Mouse (Mus musculus): ENCODE data around the gene Gm28308. TPM values are rescaled to one million over a fixed set of nuclear protein-coding genes. Genes with fewer than 3 reads are reported as not detected.

The Gm28308 gene
- polyA plus RNA-seq, 1 experiment from 2014 or later: not detected

DNA sequence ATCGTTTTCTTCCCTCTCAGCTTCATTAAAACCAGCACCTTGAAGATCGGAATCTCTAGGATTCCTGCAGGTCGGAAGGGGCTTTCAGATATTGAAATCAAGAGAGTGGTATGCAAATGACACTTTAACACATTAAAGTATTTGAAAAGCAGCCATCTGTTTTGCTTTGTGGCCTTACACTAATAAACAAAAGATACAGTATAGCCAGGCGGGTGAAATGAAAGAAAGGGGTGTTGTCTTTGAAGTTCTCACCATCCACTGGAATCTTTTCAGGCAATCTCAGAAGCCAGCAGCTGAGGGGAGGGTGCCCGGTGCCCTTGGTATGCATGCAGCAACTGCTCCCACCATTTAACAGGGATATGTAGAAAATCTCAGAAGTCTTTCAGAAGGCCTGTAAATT, 59.1 kb downstream of the Gm28308 start:
- Histone ChIP-seq H3K36me3 (no peaks in the 10 kb centered on the region), H3K4me1 (replicated peaks) (peaks cover 6% of the 10 kb centered on the region), H3K27ac (ENCODE audit: poor library complexity, severe bottlenecking) (no peak overlapping the region), H3K4me2 (no peak overlapping the region), H3K27me3 (replicated peaks) (peaks cover 93% of the 10 kb centered on the region), H3K9ac (no peak overlapping the region), H3K4me3 (no peak overlapping the region), H3K9me3 (replicated peaks) (peaks cover 8% of the 10 kb centered on the region)
- ATAC-seq (ENCODE audit: insufficient number of reproducible peaks, low FRiP score): no peak
- WGBS: 22% methylated on average over 5 of the region's 5 CpGs

- H3K4me2 ChIP-seq: no peak overlapping the region
- no peaks in the 10 kb centered on the region for H3K36me3 ChIP-seq
- no peak overlapping the region for H3K9ac ChIP-seq
- H3K9me3 ChIP-seq (replicated peaks): peaks cover 8% of the 10 kb centered on the region
- H3K4me1 ChIP-seq (replicated peaks): no peaks in the 10 kb centered on the region; the same call in 1 of the 2 replicates
- no peak for ATAC-seq (ENCODE audit: insufficient number of reproducible peaks, low FRiP score)
- H3K27ac ChIP-seq (ENCODE audit: poor library complexity, severe bottlenecking): no peak overlapping the region
- WGBS: 5% methylated on average over 6 of the region's 6 CpGs
- no peak overlapping the region for H3K4me3 ChIP-seq
- H3K27me3 ChIP-seq (replicated peaks): peaks cover 86% of the 10 kb centered on the region
Measured at GRCm38 (mm10) chr6:52153270-52153669, 59.9 kb downstream of the Gm28308 start.

- H3K27ac ChIP-seq (ENCODE audit: poor library complexity, severe bottlenecking): no peak overlapping the region
- no peaks in the 10 kb centered on the region for H3K36me3 ChIP-seq
- H3K9ac ChIP-seq: no peak overlapping the region
- WGBS: 12% methylated on average over 16 of the region's 16 CpGs
- no peak overlapping the region for H3K4me3 ChIP-seq
- peaks cover 86% of the 10 kb centered on the region for H3K27me3 ChIP-seq (replicated peaks)
- H3K9me3 ChIP-seq (replicated peaks): peaks cover 8% of the 10 kb centered on the region
- ATAC-seq (ENCODE audit: insufficient number of reproducible peaks, low FRiP score): no peak
- no peaks in the 10 kb centered on the region for H3K4me1 ChIP-seq (replicated peaks)
- H3K4me2 ChIP-seq: no peak overlapping the region
Measured at GRCm38 (mm10) chr6:52152226-52153193, 60.6 kb downstream of the Gm28308 start.

- Histone ChIP-seq H3K27ac (ENCODE audit: poor library complexity, severe bottlenecking) (no peak overlapping the region), H3K9me3 (replicated peaks) (peaks cover 8% of the 10 kb centered on the region), H3K4me1 (replicated peaks) (no peaks in the 10 kb centered on the region), H3K4me2 (no peak overlapping the region), H3K27me3 (replicated peaks) (peaks cover 86% of the 10 kb centered on the region), H3K4me3 (no peak overlapping the region), H3K36me3 (no peaks in the 10 kb centered on the region), H3K9ac (no peak overlapping the region)
- 18% methylated on average over 4 of the region's 4 CpGs for WGBS
- no peak for ATAC-seq (ENCODE audit: insufficient number of reproducible peaks, low FRiP score)
Measured at GRCm38 (mm10) chr6:52151571-52151970, 61.6 kb downstream of the Gm28308 start.

DNA sequence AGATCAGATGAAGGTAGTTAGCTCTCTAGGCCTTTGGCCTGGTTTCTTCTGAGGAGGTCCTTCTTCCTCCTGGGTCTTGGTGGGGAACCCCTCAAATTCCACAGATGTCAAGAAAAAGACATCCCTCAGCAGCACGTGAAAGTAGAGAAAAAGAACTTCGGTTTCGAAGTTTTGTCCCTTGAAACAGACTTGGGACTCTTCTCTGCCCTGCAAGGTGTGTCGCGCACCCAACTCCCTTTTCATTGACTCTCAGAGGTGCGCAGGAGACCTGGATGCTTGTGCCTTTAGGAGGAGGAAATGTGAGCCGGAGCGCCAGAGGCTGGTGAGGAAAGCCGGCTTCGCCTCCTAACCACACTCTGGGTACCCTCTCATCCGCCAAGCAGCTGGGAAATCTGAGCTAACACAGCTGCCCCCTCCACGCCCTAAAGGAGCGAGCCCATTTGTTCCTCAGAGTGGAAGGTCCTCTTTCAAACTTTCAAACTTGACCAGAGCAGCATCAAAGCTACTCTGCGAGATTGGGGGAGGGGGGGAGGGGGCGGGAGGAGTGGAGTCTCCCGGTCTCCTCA, 62.7 kb downstream of the Gm28308 start:
- H3K4me1 ChIP-seq (replicated peaks): no peaks in the 10 kb centered on the region
- WGBS: 6% methylated on average over 16 of the region's 16 CpGs
- peaks cover 8% of the 10 kb centered on the region for H3K9me3 ChIP-seq (replicated peaks)
- no peak overlapping the region for H3K9ac ChIP-seq
- no peak for ATAC-seq (ENCODE audit: insufficient number of reproducible peaks, low FRiP score)
- no peak overlapping the region for H3K4me3 ChIP-seq
- no peaks in the 10 kb centered on the region for H3K36me3 ChIP-seq
- peaks cover 84% of the 10 kb centered on the region for H3K27me3 ChIP-seq (replicated peaks)
- no peak overlapping the region for H3K4me2 ChIP-seq
- H3K27ac ChIP-seq (ENCODE audit: poor library complexity, severe bottlenecking): no peak overlapping the region

GRCm38 (mm10) chr6:52139115-52139514, 74.0 kb downstream of the Gm28308 start:
- Histone ChIP-seq H3K27me3 (replicated peaks) (peaks cover 25% of the 10 kb centered on the region), H3K4me2 (no peak overlapping the region)

GRCm38 (mm10) chr6:52138576-52138975, 74.6 kb downstream of the Gm28308 start:
- no peak overlapping the region for H3K27ac ChIP-seq (ENCODE audit: poor library complexity, severe bottlenecking)
- WGBS: 71% methylated on average over 10 of the region's 10 CpGs
- H3K27me3 ChIP-seq (replicated peaks): peaks cover 28% of the 10 kb centered on the region
- no peak overlapping the region for H3K9ac ChIP-seq
- H3K4me3 ChIP-seq: no peak overlapping the region
- no peaks in the 10 kb centered on the region for H3K9me3 ChIP-seq (replicated peaks)
- H3K36me3 ChIP-seq: no peaks in the 10 kb centered on the region
- H3K4me1 ChIP-seq (replicated peaks): no peaks in the 10 kb centered on the region
- ATAC-seq (ENCODE audit: insufficient number of reproducible peaks, low FRiP score): no peak
- no peak overlapping the region for H3K4me2 ChIP-seq

More at GRCm38 (mm10) chr6:52139115-52139514, 74.0 kb downstream of the Gm28308 start:
- no peaks in the 10 kb centered on the region for H3K36me3 ChIP-seq
- no peaks in the 10 kb centered on the region for H3K4me1 ChIP-seq (replicated peaks)
- H3K9me3 ChIP-seq (replicated peaks): no peaks in the 10 kb centered on the region
- no peak for ATAC-seq (ENCODE audit: insufficient number of reproducible peaks, low FRiP score)
- H3K27ac ChIP-seq (ENCODE audit: poor library complexity, severe bottlenecking): no peak overlapping the region
- no peak overlapping the region for H3K9ac ChIP-seq
- 82% methylated on average over 5 of the region's 5 CpGs for WGBS
- no peak overlapping the region for H3K4me3 ChIP-seq

DNA sequence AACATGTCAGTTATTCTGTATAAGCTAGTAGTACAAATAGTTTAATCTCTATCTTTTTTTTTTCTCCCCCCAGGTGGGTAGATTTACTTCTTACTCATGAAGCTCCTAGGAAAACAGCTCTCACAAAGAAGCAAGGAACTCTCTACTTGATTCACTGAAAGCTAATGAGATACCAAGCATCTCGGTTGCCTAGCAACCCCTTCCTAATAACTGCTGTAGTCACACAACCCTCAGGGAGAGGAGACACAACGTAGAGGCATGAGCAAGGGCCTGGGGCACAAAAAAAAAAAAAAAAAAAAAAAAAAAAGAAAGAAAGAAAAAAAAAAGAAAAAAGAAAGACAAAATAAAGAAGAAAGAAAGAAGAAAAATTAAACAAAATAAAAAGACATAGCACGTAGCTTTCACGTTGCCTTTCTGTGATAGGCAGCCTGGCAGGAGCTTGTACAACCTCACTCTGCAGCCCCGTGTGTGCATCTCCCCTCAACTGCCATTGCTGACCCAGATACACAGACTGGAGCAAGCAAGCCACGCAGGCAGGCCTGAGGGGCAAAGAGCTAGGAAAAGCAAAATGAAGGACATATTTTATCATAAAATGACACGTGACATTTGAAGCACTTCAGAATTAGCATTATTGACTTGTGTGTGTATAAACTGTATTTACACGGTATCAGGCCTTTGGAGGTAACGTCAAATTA, 75.2 kb downstream of the Gm28308 start:
- no peaks in the 10 kb centered on the region for H3K9me3 ChIP-seq (replicated peaks)
- H3K27ac ChIP-seq (ENCODE audit: poor library complexity, severe bottlenecking): no peak overlapping the region
- no peak overlapping the region for H3K9ac ChIP-seq
- H3K4me2 ChIP-seq: no peak overlapping the region
- peaks cover 28% of the 10 kb centered on the region for H3K27me3 ChIP-seq (replicated peaks)
- no peaks in the 10 kb centered on the region for H3K36me3 ChIP-seq
- ATAC-seq (ENCODE audit: insufficient number of reproducible peaks, low FRiP score): no peak
- H3K4me3 ChIP-seq: no peak overlapping the region
- 67% methylated on average over 9 of the region's 9 CpGs for WGBS
- H3K4me1 ChIP-seq (replicated peaks): no peaks in the 10 kb centered on the region

- no peak for ATAC-seq (ENCODE audit: insufficient number of reproducible peaks, low FRiP score)
- no peaks in the 10 kb centered on the region for H3K36me3 ChIP-seq
- H3K4me1 ChIP-seq (replicated peaks): no peaks in the 10 kb centered on the region
- peaks cover 48% of the 10 kb centered on the region for H3K27me3 ChIP-seq (replicated peaks)
- no peak overlapping the region for H3K4me2 ChIP-seq
- no peak overlapping the region for H3K9ac ChIP-seq
- peaks cover 7% of the 10 kb centered on the region; the same call in 1 of the 2 replicates for H3K9me3 ChIP-seq (replicated peaks)
- no peak overlapping the region for H3K4me3 ChIP-seq
- WGBS: 71% methylated on average over 4 of the region's 4 CpGs
- no peak overlapping the region for H3K27ac ChIP-seq (ENCODE audit: poor library complexity, severe bottlenecking)
Measured at GRCm38 (mm10) chr6:52123673-52124072, 89.5 kb downstream of the Gm28308 start.

DNA sequence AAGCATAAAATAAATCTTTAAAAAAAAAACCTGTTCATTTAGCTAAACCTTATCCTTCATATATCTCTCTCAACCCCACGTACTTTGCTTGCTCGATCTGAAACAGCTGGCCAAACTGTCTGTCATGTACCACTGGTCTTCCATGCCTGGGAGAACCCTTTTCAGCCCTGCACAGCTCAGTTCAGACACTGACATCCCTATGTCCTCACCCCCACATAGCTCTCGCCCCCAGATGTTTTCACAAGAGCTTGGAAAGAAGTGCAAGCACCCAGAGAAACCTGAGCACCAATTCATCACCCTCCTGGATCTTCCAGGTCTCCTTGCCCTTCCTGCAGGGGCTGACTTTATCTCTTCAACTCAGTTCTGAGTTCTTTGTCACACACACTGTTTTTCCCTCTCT, 92.0 kb downstream of the Gm28308 start:
- Histone ChIP-seq H3K9ac (no peak overlapping the region), H3K9me3 (replicated peaks) (no peaks in the 10 kb centered on the region), H3K4me2 (no peak overlapping the region), H3K4me3 (no peak overlapping the region), H3K27me3 (replicated peaks) (peaks cover 68% of the 10 kb centered on the region), H3K4me1 (replicated peaks) (0 out of 2 replicates have a peak, but pooled peaks cover 6% of the 10 kb centered on the region), H3K27ac (ENCODE audit: poor library complexity, severe bottlenecking) (no peak overlapping the region), H3K36me3 (no peaks in the 10 kb centered on the region)
- no peak for ATAC-seq (ENCODE audit: insufficient number of reproducible peaks, low FRiP score)
- 51% methylated on average over 3 of the region's 3 CpGs for WGBS

Data from heart, embryonic 12.5 days (tissue).